Mouse (Mus musculus) spleen, adult 12 weeks (tissue): ENCODE measurements around the gene Ptprr.

Experiments
- DNase-seq: peaks from one replicate; pipeline ENCODE4 v3.0.0; 2022; ENCODE audit warnings: low spot score

Gene Ptprr

DNA sequence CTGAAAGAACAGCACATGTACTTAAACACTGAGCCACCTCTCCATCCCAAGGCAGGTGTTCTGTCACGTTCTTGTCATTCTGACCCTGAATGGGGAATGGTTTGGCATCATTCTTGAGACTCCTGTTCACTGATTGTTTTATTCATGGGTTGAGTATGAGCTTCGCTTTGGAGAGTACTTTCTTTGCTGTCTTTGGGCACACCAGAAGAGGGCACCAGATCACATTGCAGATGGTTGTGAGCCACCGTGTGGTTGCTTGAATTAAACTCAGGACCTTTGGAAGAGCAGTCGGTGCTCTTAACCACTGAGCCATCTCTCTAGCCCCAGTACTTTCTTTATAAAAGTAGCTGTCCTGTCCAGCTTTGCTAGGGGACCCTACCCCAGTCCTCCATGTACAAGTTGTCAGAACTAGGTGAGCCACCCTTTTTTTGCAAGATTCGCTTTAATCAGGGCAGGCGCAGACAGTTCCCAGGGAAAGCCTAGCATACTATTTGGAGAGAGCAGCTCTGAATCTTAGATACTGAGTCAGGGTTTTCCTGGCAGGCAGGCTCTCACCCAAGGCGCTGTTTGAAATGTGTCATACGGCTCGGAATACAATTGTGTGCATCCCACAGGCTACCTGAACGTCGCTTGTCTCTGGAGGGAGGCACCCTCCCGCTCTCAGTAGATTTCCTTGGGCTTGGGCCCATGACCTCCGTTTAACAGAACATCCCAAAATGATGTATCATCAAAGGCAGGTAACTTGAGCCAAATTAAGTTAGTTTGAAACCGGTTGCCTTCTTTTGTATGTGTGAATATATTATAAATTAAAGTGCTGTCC is 178.8 kb downstream of the Ptprr start:
- DNase-seq: no peak

DNA sequence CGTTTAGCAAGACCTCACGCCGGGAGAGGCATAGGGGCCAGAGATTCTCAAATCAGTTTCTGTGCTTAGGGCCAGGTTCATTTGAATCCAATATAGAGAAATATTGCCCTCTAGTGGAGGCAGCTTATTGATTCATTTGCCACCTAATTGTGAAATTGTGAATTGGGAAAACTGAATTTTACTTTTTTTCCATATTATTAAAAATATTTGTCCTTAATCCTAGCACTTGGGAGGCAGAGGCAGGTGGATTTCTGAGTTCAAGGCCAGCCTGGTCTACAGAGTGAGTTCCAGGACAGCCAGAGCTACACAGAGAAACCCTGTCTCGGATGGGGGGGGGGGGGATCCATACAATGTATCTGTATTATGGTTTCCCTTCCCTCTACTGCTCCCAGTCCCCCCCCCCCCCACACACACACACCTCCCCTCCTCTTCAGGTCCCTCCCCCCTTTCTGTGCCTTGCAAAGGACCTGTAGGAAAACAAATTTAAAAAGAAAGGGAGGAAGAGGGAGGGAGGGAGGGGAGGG is 179.5 kb downstream of the Ptprr start:
- DNase-seq: no peak

DNA sequence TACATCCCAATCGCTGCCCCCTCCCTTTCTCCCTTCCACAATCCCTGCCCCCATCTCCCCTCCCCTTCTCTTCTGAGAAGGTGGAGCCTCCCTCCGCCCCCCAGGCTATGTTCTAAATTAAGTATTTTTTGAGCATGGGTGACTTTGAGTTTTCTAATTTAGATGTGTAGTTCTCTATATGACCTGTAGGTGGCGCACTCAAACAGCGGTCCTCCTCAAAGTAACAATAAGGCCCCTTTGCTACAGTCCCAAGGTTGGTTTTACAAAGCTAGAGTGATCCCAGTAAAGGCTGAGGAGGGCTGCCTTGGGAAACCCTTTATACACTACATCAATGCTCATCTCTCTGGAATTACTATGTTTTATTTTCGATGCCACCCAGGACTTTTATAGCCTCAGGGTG is 181.0 kb downstream of the Ptprr start:
- DNase-seq: no peak

DNA sequence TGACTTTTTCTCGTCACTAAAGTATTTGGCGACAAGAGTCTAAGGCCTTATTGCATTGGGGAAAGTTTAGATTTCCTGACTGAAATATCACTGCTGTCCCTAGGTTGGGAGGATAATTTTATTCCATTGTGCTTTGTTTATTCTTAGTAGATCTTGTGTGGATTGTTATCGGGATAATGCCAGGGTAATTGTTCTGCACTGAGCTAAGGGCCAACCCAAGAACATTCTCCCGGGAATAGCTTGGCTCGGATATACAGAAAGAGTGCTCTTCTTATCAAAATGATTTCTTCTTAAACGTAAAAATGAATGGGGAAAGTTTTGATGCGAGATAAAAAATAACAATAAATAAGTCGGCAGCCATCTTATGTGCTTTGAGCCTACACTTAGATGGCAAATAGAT is 183.5 kb downstream of the Ptprr start:
- no peak for DNase-seq

DNA sequence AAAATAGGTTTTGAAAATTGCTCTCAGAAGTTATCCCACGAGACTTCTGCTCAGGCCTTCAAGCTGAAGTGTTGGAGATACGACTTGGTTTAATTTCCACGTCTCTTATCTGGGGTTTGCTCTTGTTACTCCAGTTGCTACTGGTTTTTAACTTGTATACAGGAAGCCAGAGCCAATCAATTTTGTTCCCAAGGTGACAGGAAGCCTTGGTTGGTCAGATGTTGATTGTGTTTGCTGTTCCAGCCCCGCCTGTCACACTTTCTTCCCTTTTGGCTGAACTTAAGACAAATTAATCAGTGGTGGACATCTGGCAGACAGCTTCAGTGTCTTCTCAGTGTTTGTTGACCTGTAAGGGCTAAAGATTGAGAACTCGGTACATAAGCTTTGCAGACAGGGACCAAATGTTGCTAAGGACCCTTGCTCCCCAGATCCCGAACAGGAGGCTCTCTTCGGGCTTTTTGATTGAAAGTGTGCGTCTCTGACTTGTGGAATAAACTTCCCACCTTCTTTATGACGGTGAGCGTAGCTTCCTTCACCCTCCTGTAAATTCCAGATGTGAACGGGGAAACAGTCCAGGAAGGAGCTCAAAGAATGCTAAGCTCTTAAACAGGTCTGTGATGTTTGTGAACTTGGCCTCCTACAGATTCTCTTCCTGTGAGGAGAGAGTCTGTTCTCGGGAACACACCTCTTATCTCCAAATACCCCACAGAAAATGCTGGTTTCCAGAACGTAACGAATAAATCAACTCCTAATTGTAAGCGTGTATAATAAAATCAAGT is 187.8 kb downstream of the Ptprr start:
- no peak for DNase-seq

DNA sequence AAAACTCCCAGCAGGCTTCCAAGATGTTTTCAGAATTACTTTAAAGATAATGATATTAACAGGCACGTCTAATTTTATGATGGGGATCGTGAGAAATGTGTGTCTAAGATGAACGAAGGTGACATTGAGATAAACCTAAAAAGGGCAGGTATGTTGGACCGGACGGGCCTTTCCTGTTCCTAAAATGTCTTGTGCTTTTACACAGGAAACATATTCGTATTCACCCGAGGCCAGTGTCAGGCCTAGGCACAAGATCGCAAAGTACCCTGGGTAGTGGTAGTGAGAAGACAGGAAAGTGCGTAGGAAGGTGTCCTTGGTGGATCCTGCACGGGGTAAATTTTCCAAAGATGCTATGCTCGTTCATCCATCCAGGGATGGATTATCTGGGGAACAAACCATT is 188.4 kb downstream of the Ptprr start:
- no peak for DNase-seq

DNA sequence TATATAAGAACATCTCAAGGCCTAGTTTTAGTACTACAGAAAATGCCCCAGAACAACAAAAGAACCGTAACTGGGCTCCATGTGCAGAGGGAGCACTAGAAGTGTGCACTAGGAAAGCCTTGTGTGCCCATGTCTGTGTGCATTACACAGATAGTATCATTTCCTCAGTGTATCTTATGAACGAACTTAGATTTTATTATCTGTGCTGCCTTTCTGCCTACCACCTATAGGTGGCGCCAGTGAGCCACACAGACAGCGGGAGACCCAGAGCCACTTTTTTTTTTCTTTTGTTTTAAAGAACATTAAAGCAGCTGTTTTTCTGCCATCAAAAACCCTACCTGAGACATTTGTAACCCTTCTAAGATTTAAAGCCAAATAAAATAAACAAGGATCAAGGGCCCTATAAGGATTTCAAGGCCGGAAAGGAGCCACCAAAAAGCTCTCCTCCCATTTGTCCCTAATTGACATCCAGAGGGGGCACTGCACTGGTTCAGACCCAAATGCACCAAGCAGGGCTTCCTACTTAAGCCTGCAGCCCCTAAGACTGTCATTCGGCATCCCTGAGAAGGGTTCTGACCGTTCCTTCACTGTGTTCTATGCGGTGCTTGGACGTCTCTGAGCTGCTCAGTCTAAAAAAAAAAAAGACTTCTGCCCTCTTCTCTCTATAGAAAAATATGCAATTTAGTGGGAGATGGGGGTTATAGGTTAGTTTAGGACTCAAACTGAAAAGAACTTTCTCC is 190.1 kb downstream of the Ptprr start:
- no peak for DNase-seq

DNA sequence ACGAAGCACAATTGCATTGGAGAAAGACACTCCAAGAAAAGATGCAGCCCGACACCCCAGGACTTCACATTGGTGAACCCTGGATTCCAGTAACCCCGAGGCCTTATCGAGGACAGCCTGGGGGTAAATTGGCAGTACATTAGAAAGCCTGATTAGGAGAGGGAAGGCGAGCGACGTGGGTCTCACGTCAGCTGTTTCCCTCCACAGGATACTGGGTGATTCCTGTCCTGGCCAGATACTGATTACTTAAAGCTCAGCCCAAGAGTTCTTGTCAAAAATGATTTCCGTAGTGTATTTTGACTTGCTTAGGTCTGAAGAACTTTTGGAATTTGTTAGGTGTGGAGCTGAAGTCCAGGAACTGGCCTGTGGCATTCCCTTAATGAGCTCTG is 190.7 kb downstream of the Ptprr start:
- no peak for DNase-seq

DNA sequence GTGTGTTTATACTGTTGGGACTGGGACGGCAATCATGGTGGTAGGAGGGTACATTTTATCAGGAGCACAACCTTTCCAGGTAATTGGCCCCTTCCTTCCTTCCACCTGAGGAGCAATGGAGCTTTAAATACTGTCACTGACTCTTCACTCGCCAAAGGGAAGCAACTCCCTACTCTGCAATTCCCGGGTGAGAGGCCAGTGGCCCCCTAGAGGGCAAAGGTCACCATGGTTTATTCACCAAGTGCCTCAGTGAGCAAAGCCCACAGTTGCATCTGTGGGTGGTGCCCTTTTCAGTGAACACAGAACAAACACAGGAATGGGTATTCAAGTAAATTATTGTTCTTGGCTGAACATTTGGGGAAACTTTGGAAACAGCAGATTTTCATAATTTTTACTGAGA is 194.1 kb downstream of the Ptprr start:
- DNase-seq: no peak

DNA sequence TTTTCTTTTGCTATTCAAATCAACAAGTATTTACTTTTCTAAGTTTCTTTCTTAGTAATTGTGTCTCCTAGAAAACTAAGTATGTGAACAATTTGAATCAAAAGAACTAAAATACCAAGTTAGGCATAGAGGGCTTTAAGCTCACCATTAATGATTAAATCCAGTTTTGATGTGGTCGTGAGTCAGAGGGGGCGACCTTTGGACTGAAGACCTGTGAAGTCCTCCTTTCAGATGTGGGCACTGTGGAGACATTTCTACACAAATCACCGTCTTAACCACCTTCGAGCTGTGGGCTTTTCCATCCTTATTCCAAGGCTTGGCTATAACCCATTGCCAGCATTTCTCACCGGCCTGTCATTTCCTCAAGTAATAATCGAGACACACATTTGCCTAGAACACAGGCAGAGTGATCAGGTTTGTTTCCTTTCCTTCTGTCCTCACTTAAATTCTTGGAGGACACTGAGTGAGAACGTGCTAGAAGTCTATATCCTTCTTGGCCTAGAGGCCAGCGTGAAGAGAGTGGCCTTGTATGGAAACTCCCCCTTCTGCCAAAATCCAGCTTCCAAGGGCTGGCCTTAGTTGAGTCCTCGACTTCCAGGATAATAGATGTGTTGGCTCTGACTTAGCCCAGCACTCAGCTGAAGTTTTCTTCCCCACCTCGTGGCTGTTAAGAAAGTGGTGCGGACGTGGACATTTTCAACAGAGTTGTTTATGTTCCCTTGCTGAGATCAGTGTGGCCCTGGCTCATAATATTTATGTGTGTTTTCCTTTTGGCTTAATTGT is 202.5 kb downstream of the Ptprr start:
- DNase-seq: no peak

DNA sequence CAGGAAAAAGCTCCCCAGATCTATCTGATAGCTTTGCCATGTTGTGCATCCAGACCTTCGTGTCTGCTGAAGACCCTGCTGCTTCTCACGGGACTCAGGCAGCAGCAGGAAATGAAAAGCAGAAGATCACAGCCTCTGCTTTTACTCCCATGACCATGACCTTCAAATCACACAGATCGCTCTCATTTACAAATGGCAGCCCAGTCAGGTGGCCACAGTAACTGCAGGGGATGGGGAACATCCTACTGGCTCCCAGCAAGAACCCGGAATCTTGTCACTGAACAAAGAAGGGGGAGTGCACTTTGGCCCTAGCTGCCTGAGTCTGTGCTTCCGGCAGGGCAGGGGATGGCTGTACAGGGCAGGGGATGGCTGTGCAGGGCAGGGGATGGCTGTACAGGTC is 217.3 kb downstream of the Ptprr start:
- DNase-seq: no peak

DNA sequence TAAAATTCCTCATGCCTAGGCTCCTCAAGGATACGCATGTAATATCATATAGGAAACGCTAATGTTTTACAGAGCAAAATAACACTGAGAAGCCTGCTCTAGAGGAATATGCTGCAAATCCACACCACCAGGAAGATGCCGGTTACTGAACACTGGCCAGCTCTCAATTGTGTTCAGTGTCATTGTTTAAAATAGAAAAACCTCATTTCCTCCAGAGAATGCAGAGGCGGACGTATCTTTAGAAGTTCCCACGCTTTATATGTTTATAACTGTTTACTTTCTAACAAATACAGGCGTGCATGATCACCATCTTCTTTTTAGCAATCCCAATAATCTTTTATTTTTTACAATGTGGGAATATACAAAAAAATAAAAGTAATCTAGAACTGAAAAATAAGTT is 224.2 kb downstream of the Ptprr start:
- DNase-seq: no peak

DNA sequence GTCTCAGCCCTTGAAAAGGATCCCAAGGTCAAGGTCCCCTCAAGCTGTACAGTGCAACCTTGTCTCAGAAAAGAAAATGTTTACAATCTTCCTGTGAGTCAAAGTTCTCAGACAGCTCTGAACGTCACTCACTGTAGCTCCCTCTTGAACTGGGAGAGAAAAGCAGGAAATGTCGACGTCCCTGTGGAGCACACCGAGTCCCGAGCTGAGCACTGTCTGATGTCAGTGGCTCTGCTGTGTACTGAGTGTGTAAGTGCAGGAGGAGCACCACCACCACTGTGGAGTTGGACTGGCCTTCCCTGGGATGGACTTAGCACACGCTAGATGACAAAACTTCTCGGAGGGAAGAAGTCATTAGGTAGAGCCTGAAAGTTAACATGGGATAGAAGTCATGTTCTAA is 225.4 kb downstream of the Ptprr start:
- no peak for DNase-seq

DNA sequence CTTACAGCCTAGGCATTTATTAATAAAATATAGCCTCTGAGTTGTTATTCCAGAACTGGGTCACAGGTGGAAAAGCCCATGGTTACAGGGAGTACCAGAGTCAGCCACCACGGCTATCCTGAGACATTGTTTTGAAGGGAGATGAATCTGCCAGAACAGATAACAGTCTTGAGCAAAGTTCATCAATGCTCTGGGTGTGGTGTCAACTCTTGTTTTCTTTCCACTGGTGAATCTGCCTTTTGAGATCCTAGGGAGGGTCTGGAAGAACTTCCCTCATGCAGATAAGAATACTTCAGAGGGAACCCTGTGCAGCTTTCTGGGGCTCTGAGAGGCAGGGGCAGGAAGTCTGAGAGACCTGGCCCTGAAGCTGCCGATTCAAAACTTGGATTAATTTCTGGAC is 227.6 kb downstream of the Ptprr start:
- DNase-seq: no peak

DNA sequence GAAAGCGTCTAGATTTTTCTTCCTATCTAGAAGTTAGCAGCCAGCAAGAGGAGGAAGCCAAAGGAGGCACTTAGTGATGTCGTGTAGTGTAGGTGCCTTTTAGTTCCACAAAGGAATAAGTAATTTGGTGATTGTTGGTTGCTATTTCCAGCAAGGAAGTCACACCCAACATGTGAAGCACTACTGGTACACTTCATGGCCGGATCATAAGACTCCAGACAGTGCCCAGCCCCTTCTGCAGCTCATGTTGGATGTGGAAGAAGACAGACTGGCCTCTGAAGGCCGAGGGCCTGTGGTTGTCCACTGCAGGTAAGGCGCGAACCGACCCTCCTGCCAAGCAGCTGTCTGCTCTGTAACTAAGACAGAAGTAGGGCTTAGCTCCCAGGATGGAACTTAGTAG is 234.7 kb downstream of the Ptprr start:
- DNase-seq: no peak

DNA sequence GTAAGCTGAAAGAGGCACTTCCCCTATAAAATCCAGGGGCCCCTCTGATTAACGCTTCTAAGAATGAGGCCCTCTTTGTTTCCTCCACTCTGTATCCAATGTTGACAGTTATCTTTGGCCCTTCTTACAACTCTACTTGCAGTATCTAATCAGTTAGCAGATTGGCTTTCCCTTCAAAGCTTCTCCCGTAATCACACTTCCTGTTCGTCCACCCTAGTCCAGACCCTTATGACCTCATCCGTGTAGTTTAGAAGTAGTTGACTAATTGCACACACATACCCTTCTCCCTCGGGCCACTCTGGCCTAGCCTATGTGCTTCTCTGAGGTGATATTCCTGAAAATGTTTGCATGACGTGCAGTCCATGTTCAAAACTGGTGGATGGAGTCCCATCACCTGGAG is 236.0 kb downstream of the Ptprr start:
- no peak for DNase-seq

DNA sequence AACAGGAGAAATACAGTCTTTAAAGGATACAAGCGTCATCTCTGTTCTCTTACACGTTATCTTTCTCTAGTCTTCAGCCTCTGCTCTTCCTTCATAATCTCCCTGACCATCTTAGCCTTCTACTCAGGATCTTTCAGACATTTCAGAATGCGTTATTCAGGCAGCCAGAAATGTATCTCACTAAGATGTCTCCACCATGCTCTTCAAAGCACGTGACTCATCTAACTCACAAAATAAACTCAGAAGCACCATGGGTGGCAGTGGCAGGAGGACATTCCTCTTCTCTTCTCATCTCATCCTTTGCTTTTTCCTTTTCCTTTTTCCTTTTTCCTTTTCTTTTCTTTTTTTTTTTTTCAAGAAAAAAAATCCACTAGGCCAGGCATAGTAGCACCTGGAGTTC is 241.3 kb downstream of the Ptprr start:
- DNase-seq: no peak

DNA sequence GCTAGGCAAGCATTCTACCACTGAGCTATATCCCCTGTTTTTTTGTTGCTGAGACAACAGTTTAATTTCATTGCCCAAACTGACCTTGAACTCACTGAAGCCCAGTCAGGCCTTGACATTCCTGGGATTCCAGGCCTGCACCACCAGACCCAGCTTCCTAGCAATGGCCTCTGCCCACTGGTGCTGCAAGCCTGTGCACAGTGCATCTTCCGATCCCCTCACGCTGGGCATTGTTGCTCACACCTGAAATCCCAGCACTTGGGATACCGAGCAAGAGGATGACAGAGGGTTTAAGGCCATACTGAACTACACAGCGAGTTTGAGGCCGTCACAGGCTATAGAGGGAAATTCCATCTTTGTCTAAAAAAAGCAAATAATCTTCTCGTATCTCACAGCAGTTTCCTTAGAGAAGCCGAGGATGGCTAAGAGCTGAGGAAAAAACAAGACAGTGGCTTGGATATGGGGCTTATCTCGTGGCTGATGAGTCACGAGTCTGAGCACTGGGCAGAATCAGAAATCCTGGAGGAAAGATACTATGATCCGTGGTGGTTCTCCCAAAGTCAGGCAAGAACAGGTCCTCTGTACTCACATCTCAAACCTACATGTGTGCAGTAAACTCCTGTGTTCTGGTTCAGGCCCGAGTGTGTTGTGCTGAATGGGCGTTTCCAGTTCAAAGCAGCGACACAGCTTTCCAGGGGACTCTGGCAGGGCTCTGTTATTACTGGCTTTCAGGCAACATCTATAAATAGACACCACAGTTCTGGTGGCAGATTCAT is 242.8 kb downstream of the Ptprr start:
- DNase-seq: no peak

DNA sequence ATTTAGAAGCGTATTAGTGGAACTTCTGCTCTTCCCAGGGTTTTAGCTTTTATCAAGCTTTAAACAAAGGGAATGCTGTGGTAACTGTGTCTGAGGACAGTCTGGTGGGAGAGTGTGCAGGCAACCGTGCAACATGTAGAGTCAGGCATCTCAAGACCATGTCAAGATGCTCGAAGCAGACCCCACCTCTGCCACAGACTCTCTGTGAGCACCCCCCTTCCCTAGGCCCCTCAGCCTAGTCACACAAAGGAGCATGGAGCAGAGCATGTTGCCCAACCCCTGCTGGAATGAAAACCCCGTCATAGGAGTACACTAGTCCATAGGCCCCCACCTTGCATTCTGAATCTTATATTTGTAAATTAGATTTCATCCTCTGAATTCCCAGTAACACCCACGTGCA is 243.5 kb downstream of the Ptprr start:
- DNase-seq: no peak

DNA sequence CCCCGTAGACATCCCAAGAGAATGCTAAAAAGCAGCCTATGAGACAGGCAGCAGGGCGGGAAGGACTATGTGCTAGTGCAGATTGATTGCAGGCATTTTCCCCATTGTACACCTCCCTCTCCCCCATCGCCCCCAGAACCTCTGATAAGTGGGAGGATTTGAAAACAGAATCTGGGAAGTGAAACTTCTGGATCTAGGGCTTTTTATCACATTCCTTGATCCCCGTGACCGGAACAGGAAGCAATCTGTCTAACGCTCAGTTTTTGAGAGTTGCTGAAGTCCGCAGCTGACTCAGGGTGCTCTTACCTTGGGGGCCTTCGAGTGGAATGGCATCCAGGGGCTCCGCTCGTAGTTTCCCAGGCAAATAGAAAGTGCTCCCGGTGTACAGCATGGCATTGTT is 246.5 kb downstream of the Ptprr start:
- no peak for DNase-seq
